Mouse (Mus musculus) cerebellum, adult 2 months (tissue): ENCODE measurements around the gene Plcb1. TPM values are rescaled to one million over a fixed set of nuclear protein-coding genes. Genes with fewer than 3 reads are reported as not detected.

ENCODE experiments used
- DNase-seq, 2 experiments: peaks; one replicate each; pipeline ENCODE4 v3.0.0; 2021
- H3K27ac ChIP-seq: fragments of 200-500 bp; 2 replicates; pipeline ENCODE4 v1.5.1; 2012; ENCODE audit warnings: low read length, control low read depth, inconsistent platforms; ENCODE audit not compliant: insufficient read depth
- H3K27me3 ChIP-seq: fragments of 200-500 bp; 2 replicates; pipeline ENCODE4 v1.6.1; 2012; ENCODE audit warnings: inconsistent platforms, mild to moderate bottlenecking, low read length, moderate library complexity; ENCODE audit not compliant: control insufficient read depth, insufficient read depth
- H3K4me1 ChIP-seq: fragments of 200-500 bp; 2 replicates; pipeline ENCODE4 v1.6.1; 2011; ENCODE audit warnings: low read length; ENCODE audit not compliant: control insufficient read depth, insufficient read depth
- H3K4me3 ChIP-seq: fragments of 200-500 bp; replicated peaks from 2 replicates; pipeline ENCODE3; 2011; ENCODE audit warnings: mild to moderate bottlenecking, low read depth, low read length, control low read depth; ENCODE audit not compliant: insufficient read depth
- CTCF ChIP-seq: fragments of 200-500 bp; IDR thresholded peaks from 2 replicates; pipeline ENCODE4 v1.5.1; 2011; ENCODE audit warnings: low read depth, mild to moderate bottlenecking, control low read depth, low read length, moderate library complexity, borderline replicate concordance; ENCODE audit not compliant: insufficient read depth
- POLR2A ChIP-seq: fragments of 200-500 bp; IDR thresholded peaks from 2 replicates; pipeline ENCODE4 v1.6.1; 2011; ENCODE audit warnings: low read length, control low read depth, borderline replicate concordance; ENCODE audit not compliant: insufficient read depth
- WGBS: fragments of 180-500 bp; shearing (Covaris S2); methylation state at CpG from one replicate; pipeline ENCODE4 v1.1.7; 2018; 5-methylcytosine and 5-hydroxymethylcytosine counted together
- polyA plus RNA-seq: library from polyadenylated mRNA; depleted of rRNA; stranded (reverse); fragments of >200 nt; gene quantifications from 2 replicates; pipeline ENCODE4 v1.2.3, GENCODE M21; 2012

Gene Plcb1
- polyA plus RNA-seq, 1 experiment, result 18.5 TPM

GRCm38 (mm10) chr2:135434947-135435515, 649.2 kb downstream of the Plcb1 start:
- H3K4me3 ChIP-seq, result no peak overlapping the region
- no peak overlapping the region for H3K27ac ChIP-seq
- no peaks in the 10 kb centered on the region for H3K27me3 ChIP-seq
- 72% methylated on average over 5 of the region's 5 CpGs for WGBS
- no peak for TF ChIP-seq POLR2A
- TF ChIP-seq CTCF, result no peak
- H3K4me1 ChIP-seq, result 0 out of 2 replicates have a peak, but pooled peaks cover 5% of the 10 kb centered on the region
- DNase-seq, result no peak

- 82% methylated on average over 3 of the region's 3 CpGs for WGBS
- Histone ChIP-seq H3K4me1 (0 out of 2 replicates have a peak, but pooled peaks cover 5% of the 10 kb centered on the region), H3K4me3 (no peak overlapping the region), H3K27ac (no peak overlapping the region), H3K27me3 (no peaks in the 10 kb centered on the region)
- TF ChIP-seq POLR2A (no peak), CTCF (no peak)
- DNase-seq, result no peak
These were observed 653.2 kb downstream of the Plcb1 start for GRCm38 (mm10) chr2:135439034-135439433.

GRCm38 (mm10) chr2:135439546-135440517, 654.0 kb downstream of the Plcb1 start:
- Histone ChIP-seq H3K27ac (no peak overlapping the region), H3K4me3 (no peak overlapping the region), H3K27me3 (no peaks in the 10 kb centered on the region), H3K4me1 (0 out of 2 replicates have a peak, but pooled peaks cover 5% of the 10 kb centered on the region)
- no peak for TF ChIP-seq POLR2A
- peak; percentile 37; the same call in 1 of the 2 replicates for TF ChIP-seq CTCF
- peak; percentile 34 to 70 for DNase-seq
- 15% methylated on average over 7 of the region's 7 CpGs for WGBS

- Histone ChIP-seq H3K27me3 (no peaks in the 10 kb centered on the region; the same call in 1 of the 2 replicates), H3K27ac (no peak overlapping the region), H3K4me1 (no peaks in the 10 kb centered on the region), H3K4me3 (no peak overlapping the region)
- no peak for TF ChIP-seq CTCF
- no peak for TF ChIP-seq POLR2A
- 100% methylated on average over 1 of the region's 1 CpGs for WGBS
- no peak for DNase-seq
These were observed 667.7 kb downstream of the Plcb1 start for GRCm38 (mm10) chr2:135453581-135453980.

- no peak for DNase-seq
- TF ChIP-seq CTCF (no peak), POLR2A (no peak)
- H3K27me3 ChIP-seq, result no peaks in the 10 kb centered on the region; the same call in 1 of the 2 replicates
- 93% methylated on average over 2 of the region's 2 CpGs for WGBS
- H3K4me1 ChIP-seq, result no peaks in the 10 kb centered on the region
- H3K27ac ChIP-seq, result no peak overlapping the region
- H3K4me3 ChIP-seq, result no peak overlapping the region
These were observed 668.1 kb downstream of the Plcb1 start for GRCm38 (mm10) chr2:135454015-135454414.

- Histone ChIP-seq H3K4me3 (no peak overlapping the region), H3K27ac (no peak overlapping the region), H3K4me1 (no peaks in the 10 kb centered on the region), H3K27me3 (no peaks in the 10 kb centered on the region; the same call in 1 of the 2 replicates)
- DNase-seq, result no peak
- WGBS, result 69% methylated on average over 1 of the region's 1 CpGs
- no peak for TF ChIP-seq CTCF
- no peak for TF ChIP-seq POLR2A
These were observed 668.6 kb downstream of the Plcb1 start for GRCm38 (mm10) chr2:135454455-135454854.

GRCm38 (mm10) chr2:135467895-135468294, 682.0 kb downstream of the Plcb1 start:
- H3K27ac ChIP-seq, result no peak overlapping the region
- H3K4me1 ChIP-seq, result peaks cover 5% of the 10 kb centered on the region; the same call in 1 of the 2 replicates
- TF ChIP-seq POLR2A (no peak), CTCF (no peak)
- 12% methylated on average over 4 of the region's 4 CpGs for WGBS
- H3K4me3 ChIP-seq, result no peak overlapping the region
- peak in 1 of 2 experiments; percentile 19 for DNase-seq
- no peaks in the 10 kb centered on the region for H3K27me3 ChIP-seq
